Mouse (Mus musculus) lung, embryonic 14.5 days (tissue): ENCODE results near the gene Syngr4. TPM values are rescaled to one million over a fixed set of nuclear protein-coding genes. Genes with fewer than 3 reads are reported as not detected.

ENCODE experiments used
- ATAC-seq: fragments of 200-750 bp; cut with Nextera tagmentation; 2 replicates; pipeline ENCODE4 v1.8.0; 2017; ENCODE audit warnings: mild to moderate bottlenecking, moderate TSS enrichment, moderate library complexity; ENCODE audit not compliant: insufficient read depth
- DNase-seq: peaks from one replicate; pipeline ENCODE4 v3.0.0-alpha.2; 2015
- H3K27ac ChIP-seq: fragments of 300-500 bp; sonication (generic); 2 replicates; pipeline ENCODE4 v1.5.1; 2014; ENCODE audit warnings: low read depth, mild to moderate bottlenecking, moderate library complexity
- H3K27me3 ChIP-seq: fragments of 300-500 bp; sonication (generic); 2 replicates; pipeline ENCODE4 v1.6.1; 2014; ENCODE audit warnings: low read length, control low read depth; ENCODE audit not compliant: insufficient read depth
- H3K36me3 ChIP-seq: fragments of 300-500 bp; sonication (generic); 2 replicates; pipeline ENCODE4 v1.6.1; 2014; ENCODE audit warnings: control low read depth; ENCODE audit not compliant: insufficient read depth
- H3K4me1 ChIP-seq: fragments of 300-500 bp; sonication (generic); 2 replicates; pipeline ENCODE4 v1.6.1; 2014; ENCODE audit warnings: antibody characterized with exemption, control low read depth; ENCODE audit not compliant: insufficient read depth
- H3K4me2 ChIP-seq: fragments of 300-500 bp; sonication (generic); 2 replicates; pipeline ENCODE4 v1.6.1; 2014; ENCODE audit warnings: mild to moderate bottlenecking
- H3K4me3 ChIP-seq: fragments of 300-500 bp; sonication (generic); 2 replicates; pipeline ENCODE4 v1.5.1; 2014; ENCODE audit warnings: low read depth, low read length
- H3K9ac ChIP-seq: fragments of 300-500 bp; sonication (generic); 2 replicates; pipeline ENCODE4 v1.6.1; 2014
- H3K9me3 ChIP-seq: fragments of 300-500 bp; sonication (generic); 2 replicates; pipeline ENCODE4 v1.6.1; 2016; ENCODE audit warnings: low read depth, low read length, control low read depth
- CTCF ChIP-seq: IDR thresholded peaks from 2 replicates; pipeline ENCODE4 v1.5.1; 2016; ENCODE audit warnings: antibody characterized with exemption, low read depth
- WGBS: fragments of 180-500 bp; shearing (Covaris S2); extraction: QIAGEN DNeasy Blood & Tissue Kit; methylation state at CpG from one replicate; pipeline ENCODE4 v1.1.7; 2014; 5-methylcytosine and 5-hydroxymethylcytosine counted together
- polyA plus RNA-seq: library from polyadenylated mRNA; unstranded; fragments of >200 nt; fragmentation: Nextera tagmentation; extraction: Ambion mirVana; gene quantifications from 2 replicates; pipeline ENCODE4 v1.2.1, GENCODE M21; 2014

Gene Syngr4
- polyA plus RNA-seq, 1 experiment from 2014 or later: 1.0 TPM

GRCm38 (mm10) chr7:45853089-45853488 is 43.4 kb downstream of the Syngr4 start:
- WGBS: 72% methylated on average over 12 of the region's 12 CpGs
- Histone ChIP-seq H3K4me1 (peaks cover 12% of the 10 kb centered on the region; the same call in 1 of the 2 replicates), H3K4me3 (no peak overlapping the region), H3K27me3 (peaks cover 13% of the 10 kb centered on the region; the same call in 1 of the 2 replicates), H3K27ac (no peak overlapping the region), H3K36me3 (no peaks in the 10 kb centered on the region), H3K9me3 (no peaks in the 10 kb centered on the region), H3K4me2 (no peak overlapping the region), H3K9ac (no peak overlapping the region)
- ATAC-seq: no peak
- no peak for DNase-seq
- no peak for TF ChIP-seq CTCF

- WGBS: 35% methylated on average over 3 of the region's 3 CpGs
- H3K36me3 ChIP-seq: no peaks in the 10 kb centered on the region
- H3K9ac ChIP-seq: no peak overlapping the region
- H3K4me3 ChIP-seq: no peak overlapping the region
- ATAC-seq: no peak
- H3K9me3 ChIP-seq: no peaks in the 10 kb centered on the region
- no peaks in the 10 kb centered on the region for H3K27me3 ChIP-seq
- no peak for TF ChIP-seq CTCF
- no peak overlapping the region for H3K27ac ChIP-seq
- H3K4me2 ChIP-seq: no peak overlapping the region
- H3K4me1 ChIP-seq: 0 out of 2 replicates have a peak, but pooled peaks cover 2% of the 10 kb centered on the region
- no peak for DNase-seq
Measured at GRCm38 (mm10) chr7:45850661-45851060, 45.9 kb downstream of the Syngr4 start.

- no peak overlapping the region for H3K4me2 ChIP-seq
- ATAC-seq: peak; percentile 70
- H3K9me3 ChIP-seq: no peaks in the 10 kb centered on the region
- no peaks in the 10 kb centered on the region for H3K36me3 ChIP-seq
- no peak overlapping the region for H3K9ac ChIP-seq
- no peak overlapping the region for H3K4me3 ChIP-seq
- DNase-seq: peak; percentile 46
- 7% methylated on average over 6 of the region's 6 CpGs for WGBS
- TF ChIP-seq CTCF: no peak
- H3K4me1 ChIP-seq: 0 out of 2 replicates have a peak, but pooled peaks cover 2% of the 10 kb centered on the region
- peak overlapping the region; percentile 70 for H3K27ac ChIP-seq
- H3K27me3 ChIP-seq: no peaks in the 10 kb centered on the region
Measured at GRCm38 (mm10) chr7:45848447-45849027, 48.0 kb downstream of the Syngr4 start.

- Histone ChIP-seq H3K27ac (no peak overlapping the region), H3K4me1 (0 out of 2 replicates have a peak, but pooled peaks cover 2% of the 10 kb centered on the region), H3K9ac (no peak overlapping the region), H3K9me3 (no peaks in the 10 kb centered on the region), H3K4me3 (no peak overlapping the region), H3K4me2 (no peak overlapping the region), H3K27me3 (0 out of 2 replicates have a peak, but pooled peaks cover 4% of the 10 kb centered on the region), H3K36me3 (no peaks in the 10 kb centered on the region)
- TF ChIP-seq CTCF: no peak
- ATAC-seq: no peak
- DNase-seq: no peak
- 73% methylated on average over 10 of the region's 10 CpGs for WGBS
Measured at GRCm38 (mm10) chr7:45842950-45843744, 53.4 kb downstream of the Syngr4 start.

Other genes with a start within 250 kb of the Syngr4 start
- gene Fut2, start 230.3 kb downstream of the Syngr4 start, polyA plus RNA-seq: 0.22 and 0.75 TPM in 2 replicates
- gene Ntn5, start 212.7 kb downstream of the Syngr4 start, polyA plus RNA-seq: 0.28 and 0.30 TPM in 2 replicates
- gene Sec1, start 202.3 kb downstream of the Syngr4 start, polyA plus RNA-seq: 0.08 TPM in 1 of 2 replicates, not detected in the other
- 2.0 and 4.3 TPM in 2 replicates for gene Car11, start 196.9 kb downstream of the Syngr4 start, polyA plus RNA-seq
- 2.1 TPM in 2 replicates for gene Dbp, start 191.6 kb downstream of the Syngr4 start, polyA plus RNA-seq
- 1,245 and 1,303 TPM in 2 replicates for gene Rpl18, start 181.3 kb downstream of the Syngr4 start, polyA plus RNA-seq
- 21.9 and 23.8 TPM in 2 replicates for gene Sphk2, start 178.7 kb downstream of the Syngr4 start, polyA plus RNA-seq
- gene Fam83e, start 175.5 kb downstream of the Syngr4 start, polyA plus RNA-seq: 0.92 and 1.1 TPM in 2 replicates
- not detected in 2 replicates for gene Spaca4, start 170.9 kb downstream of the Syngr4 start, polyA plus RNA-seq
- 0.76 and 1.9 TPM in 2 replicates for gene Lmtk3, start 113.0 kb downstream of the Syngr4 start, polyA plus RNA-seq
- 5.0 and 5.9 TPM in 2 replicates for gene Sult2b1, start 112.0 kb downstream of the Syngr4 start, polyA plus RNA-seq
- gene Cyth2, start 82.1 kb downstream of the Syngr4 start, polyA plus RNA-seq: 109 and 110 TPM in 2 replicates
- gene Kcnj14, start 71.9 kb downstream of the Syngr4 start, polyA plus RNA-seq: 0.67 and 1.1 TPM in 2 replicates
- 85.4 and 95.3 TPM in 2 replicates for gene Grwd1, start 65.8 kb downstream of the Syngr4 start, polyA plus RNA-seq
- gene Kdelr1, start 23.9 kb downstream of the Syngr4 start, polyA plus RNA-seq: 107 and 108 TPM in 2 replicates
- gene Grin2d, start 18.3 kb downstream of the Syngr4 start, polyA plus RNA-seq: 0.41 and 0.43 TPM in 2 replicates
- 2.7 and 3.5 TPM in 2 replicates for gene Tmem143, start 227 bp upstream of the Syngr4 start, polyA plus RNA-seq
- gene Emp3, start 24.7 kb upstream of the Syngr4 start, polyA plus RNA-seq: 164 and 174 TPM in 2 replicates
- gene Ccdc114, start 27.4 kb upstream of the Syngr4 start, polyA plus RNA-seq: 2.9 and 4.4 TPM in 2 replicates
- 0.31 and 0.78 TPM in 2 replicates for gene Abcc6, start 133.6 kb upstream of the Syngr4 start, polyA plus RNA-seq
- gene Nomo1, start 137.0 kb upstream of the Syngr4 start, polyA plus RNA-seq: 26.1 and 26.4 TPM in 2 replicates
- gene Kcnj11, start 204.1 kb upstream of the Syngr4 start, polyA plus RNA-seq: 0.11 TPM in 1 of 2 replicates, not detected in the other